8 mouse cellular contexts compared by ENCODE assay signal in genomic region chr3:107850418-107851031, GRCm38 (mm10). TPM values are rescaled to one million over a fixed set of nuclear protein-coding genes. Genes with fewer than 3 reads are reported as not detected.
A peak's percentile ranks its signal among the peaks of the same experiment; 100 is the strongest.
DNase-seq lines count a peak whose midpoint lies in the region; ATAC-seq and TF ChIP-seq lines count a peak whose summit lies in the region.

No protein-coding gene starts in this region.

- H3K4me3 ChIP-seq in intestine, postnatal 0 days (ENCODE audit: low read depth, low read length): no peak overlapping the region
- no peak overlapping the region for H3K4me3 ChIP-seq in lung, postnatal 0 days (ENCODE audit: low read depth, low read length)
- no peak overlapping the region for H3K4me3 ChIP-seq in stomach, embryonic 14.5 days (ENCODE audit: low read depth, low read length)

- 0 out of 2 replicates have a peak overlapping the region, but pooled peaks have one; percentile 21 for H3K4me2 ChIP-seq in intestine, postnatal 0 days (replicated peaks; ENCODE audit: low read depth)
- H3K4me2 ChIP-seq in lung, postnatal 0 days (replicated peaks; ENCODE audit: low read depth, low read length): 0 out of 2 replicates have a peak overlapping the region, but pooled peaks have one; percentile 12
- peak overlapping the region; percentile 29 for H3K4me2 ChIP-seq in stomach, embryonic 14.5 days (replicated peaks; ENCODE audit: low read depth, low read length)

- WGBS in intestine, postnatal 0 days: 31% methylated on average over 12 of the region's 12 CpGs
- WGBS in lung, postnatal 0 days: 13% methylated on average over 12 of the region's 12 CpGs
- WGBS in stomach, embryonic 14.5 days: 17% methylated on average over 12 of the region's 12 CpGs

- DNase-seq in cerebellum, adult 11-12 months: peak; percentile 37
- peak; percentile 65 for DNase-seq in embryo, embryonic 10 days (ENCODE audit: low spot score)
- peak; percentile 79 to 85 for DNase-seq in heart, adult 18-20 months
- peak; percentile 75 for DNase-seq in lung, postnatal 0 days (ENCODE audit: low spot score)
- DNase-seq in layer of hippocampus, adult 9-11 months: no peak

- no peaks in the 10 kb centered on the region for H3K36me3 ChIP-seq in intestine, postnatal 0 days (ENCODE audit: control insufficient read depth, insufficient read depth)
- H3K36me3 ChIP-seq in lung, postnatal 0 days (ENCODE audit: insufficient read depth, low read length): no peaks in the 10 kb centered on the region
- no peaks in the 10 kb centered on the region for H3K36me3 ChIP-seq in stomach, embryonic 14.5 days (ENCODE audit: control insufficient read depth, insufficient read depth, low read length)

- ATAC-seq in cerebellum, adult (ENCODE audit: insufficient number of reproducible peaks, low FRiP score, low TSS enrichment): no peak
- ATAC-seq in intestine, postnatal 0 days: peak; percentile 31; the same call in 1 of the 2 replicates
- ATAC-seq in lung, postnatal 0 days: peak; percentile 82
- peak; percentile 69 for ATAC-seq in stomach, embryonic 14.5 days (ENCODE audit: insufficient number of reproducible peaks, insufficient read depth, low FRiP score, low read depth)

- H3K27ac ChIP-seq in intestine, postnatal 0 days (ENCODE audit: low read depth, low read length): 0 out of 2 replicates have a peak overlapping the region, but pooled peaks have one; percentile 7
- H3K27ac ChIP-seq in lung, postnatal 0 days (ENCODE audit: low read length): no peak overlapping the region
- H3K27ac ChIP-seq in stomach, embryonic 14.5 days (ENCODE audit: low read length): peak overlapping the region; percentile 13; the same call in 1 of the 2 replicates

- no peak for TF ChIP-seq CTCF in intestine, postnatal 0 days (IDR thresholded peaks at IDR 0.05; ENCODE audit: low read depth)
- TF ChIP-seq CTCF in lung, postnatal 0 days (IDR thresholded peaks at IDR 0.05): no peak

- H3K4me1 ChIP-seq in intestine, postnatal 0 days (replicated peaks; ENCODE audit: control insufficient read depth, insufficient read depth, low read length): no peaks in the 10 kb centered on the region
- no peaks in the 10 kb centered on the region for H3K4me1 ChIP-seq in lung, postnatal 0 days (ENCODE audit: insufficient read depth, low read depth, low read length)
- H3K4me1 ChIP-seq in stomach, embryonic 14.5 days (ENCODE audit: control insufficient read depth, insufficient read depth, low read length): peaks cover 11% of the 10 kb centered on the region; the same call in 1 of the 2 replicates

- no peaks in the 10 kb centered on the region for H3K9me3 ChIP-seq in intestine, postnatal 0 days (ENCODE audit: control insufficient read depth)
- no peaks in the 10 kb centered on the region for H3K9me3 ChIP-seq in lung, postnatal 0 days (ENCODE audit: low read length)
- H3K9me3 ChIP-seq in stomach, embryonic 14.5 days (ENCODE audit: control insufficient read depth, low read depth, low read length): no peaks in the 10 kb centered on the region

- no peaks in the 10 kb centered on the region for H3K27me3 ChIP-seq in intestine, postnatal 0 days (replicated peaks; ENCODE audit: control insufficient read depth, insufficient read depth, low read length)
- no peaks in the 10 kb centered on the region for H3K27me3 ChIP-seq in lung, postnatal 0 days (replicated peaks; ENCODE audit: insufficient read depth, low read length)
- H3K27me3 ChIP-seq in stomach, embryonic 14.5 days (ENCODE audit: control insufficient read depth, insufficient read depth, low read length): no peaks in the 10 kb centered on the region

- no peak for TF ChIP-seq EP300 in lung, postnatal 0 days (IDR thresholded peaks at IDR 0.05)

- H3K9ac ChIP-seq in intestine, postnatal 0 days (ENCODE audit: low read depth, low read length): no peak overlapping the region
- no peak overlapping the region for H3K9ac ChIP-seq in lung, postnatal 0 days (replicated peaks; ENCODE audit: low read depth)
- no peak overlapping the region for H3K9ac ChIP-seq in stomach, embryonic 14.5 days (replicated peaks; ENCODE audit: low read depth, low read length)

RNA-seq across cellular contexts. Expression of gene Eps8l3, which starts 26.5 kb away (rescaled TPM):
- not detected for total RNA-seq in heart, adult 18-20 months (2021)
- polyA plus RNA-seq in intestine, postnatal 0 days (2015; fragmentation: Nextera tagmentation; extraction: Ambion mirVana): 475 and 488 TPM in 2 replicates
- not detected in 2 replicates for polyA plus RNA-seq in lung, postnatal 0 days (2015; fragmentation: Nextera tagmentation; extraction: Ambion mirVana)
- polyA plus RNA-seq in stomach, embryonic 14.5 days (2014; fragmentation: Nextera tagmentation; extraction: Ambion mirVana): 7.0 and 7.2 TPM in 2 replicates

RNA-seq across cellular contexts. Expression of gene Gstm5, which starts 45.1 kb away (rescaled TPM):
- 10 to 100 TPM; 51.3 to 56.7 TPM for total RNA-seq in heart, adult 18-20 months (2021)
- polyA plus RNA-seq in intestine, postnatal 0 days (2015; fragmentation: Nextera tagmentation; extraction: Ambion mirVana): 157 and 172 TPM in 2 replicates
- polyA plus RNA-seq in lung, postnatal 0 days (2015; fragmentation: Nextera tagmentation; extraction: Ambion mirVana): 47.2 and 50.4 TPM in 2 replicates
- 166 and 173 TPM in 2 replicates for polyA plus RNA-seq in stomach, embryonic 14.5 days (2014; fragmentation: Nextera tagmentation; extraction: Ambion mirVana)

Comparison
In these comparisons a context has a peak if more than half of its experiments do, and no peak if none do; other contexts are left out.
1. RNA of gene Eps8l3, which starts 26.5 kb away (polyA plus RNA-seq): 475 to 488 TPM in intestine, postnatal 0 days; 7.0 to 7.2 TPM in stomach, embryonic 14.5 days and not detected in lung, postnatal 0 days; every median in the first group is over 10 times any median in the second.
2. Peak in every context shown above with its lines, with median percentiles within 50 percentile points of each other: H3K4me2 ChIP-seq.